Mouse (Mus musculus) liver, embryonic 15.5 days (tissue): Measurements from ENCODE around the gene C130060K24Rik. TPM values are rescaled to one million over a fixed set of nuclear protein-coding genes. Genes with fewer than 3 reads are reported as not detected.

ENCODE experiments used
- ATAC-seq: fragments of 200-750 bp; cut with Nextera tagmentation; 2 replicates; pipeline ENCODE4 v1.8.0; 2017; ENCODE audit warnings: moderate number of reproducible peaks, mild to moderate bottlenecking, moderate library complexity; ENCODE audit not compliant: insufficient read depth
- H3K27ac ChIP-seq: fragments of 300-500 bp; sonication (generic); replicated peaks from 2 replicates; pipeline ENCODE4 v1.5.1; 2015; ENCODE audit warnings: mild to moderate bottlenecking, inconsistent platforms
- H3K27me3 ChIP-seq: fragments of 300-500 bp; sonication (generic); 2 replicates; pipeline ENCODE4 v1.6.1; 2015; ENCODE audit warnings: mild to moderate bottlenecking, inconsistent platforms
- H3K36me3 ChIP-seq: fragments of 300-500 bp; sonication (generic); replicated peaks from 2 replicates; pipeline ENCODE4 v1.6.1; 2015; ENCODE audit warnings: moderate library complexity, mild to moderate bottlenecking, inconsistent platforms
- H3K4me1 ChIP-seq: fragments of 300-500 bp; sonication (generic); replicated peaks from 2 replicates; pipeline ENCODE4 v1.6.1; 2015; ENCODE audit warnings: inconsistent platforms
- H3K4me2 ChIP-seq: fragments of 300-500 bp; sonication (generic); 2 replicates; pipeline ENCODE4 v1.6.1; 2015; ENCODE audit warnings: moderate library complexity, mild to moderate bottlenecking, inconsistent platforms
- H3K4me3 ChIP-seq: fragments of 300-500 bp; sonication (generic); replicated peaks from 2 replicates; pipeline ENCODE4 v1.5.1; 2015; ENCODE audit warnings: mild to moderate bottlenecking, inconsistent platforms
- H3K9ac ChIP-seq: fragments of 300-500 bp; sonication (generic); 2 replicates; pipeline ENCODE4 v1.6.1; 2015; ENCODE audit warnings: moderate library complexity, mild to moderate bottlenecking, inconsistent platforms
- H3K9me3 ChIP-seq: fragments of 300-500 bp; sonication (generic); replicated peaks from 2 replicates; pipeline ENCODE4 v1.6.1; 2016; ENCODE audit warnings: inconsistent platforms
- WGBS: fragments of 180-500 bp; shearing (Covaris S2); methylation state at CpG from one replicate; pipeline ENCODE4 v1.1.7; 2015; ENCODE audit warnings: mixed read lengths; ENCODE audit not compliant: insufficient replicate concordance; 5-methylcytosine and 5-hydroxymethylcytosine counted together
- polyA plus RNA-seq: library from polyadenylated mRNA; unstranded; fragments of >200 nt; fragmentation: Nextera tagmentation; extraction: Ambion mirVana; gene quantifications from 2 replicates; pipeline ENCODE4 v1.2.1, GENCODE M21; 2015

The C130060K24Rik gene
- polyA plus RNA-seq, result not detected in 2 replicates

DNA sequence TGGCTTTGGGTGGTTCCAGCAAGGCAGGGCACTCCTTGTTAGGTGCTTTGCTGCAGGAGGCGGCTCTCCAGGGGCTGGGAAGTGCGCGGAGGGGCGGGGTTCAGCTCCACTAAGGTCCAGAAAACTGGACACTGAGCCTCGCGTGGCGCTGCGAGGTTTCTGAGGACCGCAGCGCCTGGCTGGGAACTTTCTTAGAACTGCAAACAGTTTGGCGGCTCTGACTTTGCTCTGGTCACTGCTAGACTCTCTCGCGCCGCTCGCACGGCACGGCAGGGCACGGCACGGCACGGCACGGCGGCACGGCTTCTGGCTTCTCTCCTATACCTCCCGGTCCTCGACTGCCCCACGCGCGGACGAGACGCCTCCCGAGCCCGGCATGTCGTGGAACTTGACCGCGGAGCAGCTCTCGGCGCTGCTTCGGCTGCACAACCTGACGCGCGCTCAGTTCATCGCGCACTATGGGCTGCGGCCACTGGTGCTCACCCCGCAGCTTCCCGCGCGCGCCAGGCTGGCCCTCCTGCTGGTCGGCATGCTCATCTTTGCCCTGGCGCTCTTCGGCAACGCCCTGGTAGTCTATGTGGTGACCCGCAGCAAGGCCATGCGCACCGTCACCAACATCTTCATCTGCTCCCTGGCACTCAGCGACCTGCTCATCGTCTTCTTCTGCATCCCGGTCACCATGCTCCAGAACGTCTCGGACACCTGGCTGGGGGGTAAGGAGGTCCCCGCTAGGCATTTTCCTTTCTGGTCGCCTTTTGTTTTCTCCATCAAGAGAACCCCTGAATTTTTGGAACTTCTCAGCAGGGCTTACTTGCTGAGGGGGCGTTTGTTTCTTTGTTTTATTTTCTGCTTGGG is at the start of gene C130060K24Rik:
C130060K24Rik (plus strand) TSS at position 188 of the 855 bp plus-strand sequence.
- Histone ChIP-seq H3K4me3 (peak within 1 kb of the TSS; percentile 18), H3K27me3 (peaks cover 20% of the 10 kb centered on the region), H3K4me2 (peak within 1 kb of the TSS; percentile 42), H3K9ac (no peak within 1 kb of the TSS), H3K36me3 (no peaks in the 10 kb centered on the region), H3K9me3 (no peaks in the 10 kb centered on the region), H3K27ac (no peak within 1 kb of the TSS), H3K4me1 (no peaks in the 10 kb centered on the region)
- WGBS, result 3% methylated on average over 64 of the region's 64 CpGs
- no peak for ATAC-seq

DNA sequence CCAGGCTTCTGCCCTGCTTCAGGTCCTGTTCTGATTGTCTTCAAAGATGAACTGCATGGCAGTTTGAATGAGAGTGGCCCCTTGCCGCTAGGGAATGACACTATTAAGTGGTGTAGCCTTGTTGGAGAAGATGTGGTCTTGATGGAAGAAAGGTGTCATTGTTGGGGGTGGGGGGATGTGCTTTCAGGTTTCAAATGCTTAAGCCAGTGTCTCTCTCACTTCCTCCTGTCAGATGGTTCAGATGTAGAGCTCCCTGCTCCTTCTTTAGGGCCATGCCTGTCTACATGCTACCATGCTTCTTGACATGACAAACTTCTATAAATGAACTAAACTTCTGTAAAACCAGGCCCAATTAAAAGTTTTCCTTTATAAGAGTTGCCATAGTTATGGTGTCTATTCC is 46.7 kb upstream of the C130060K24Rik start:
- H3K9ac ChIP-seq, result no peak overlapping the region
- ATAC-seq, result no peak
- H3K27ac ChIP-seq, result no peak overlapping the region
- H3K36me3 ChIP-seq, result no peaks in the 10 kb centered on the region
- H3K27me3 ChIP-seq, result no peaks in the 10 kb centered on the region
- no peaks in the 10 kb centered on the region for H3K9me3 ChIP-seq
- no peaks in the 10 kb centered on the region for H3K4me1 ChIP-seq
- WGBS, result 58% methylated on average over 1 of the region's 1 CpGs
- H3K4me3 ChIP-seq, result no peak overlapping the region
- H3K4me2 ChIP-seq, result no peak overlapping the region

DNA sequence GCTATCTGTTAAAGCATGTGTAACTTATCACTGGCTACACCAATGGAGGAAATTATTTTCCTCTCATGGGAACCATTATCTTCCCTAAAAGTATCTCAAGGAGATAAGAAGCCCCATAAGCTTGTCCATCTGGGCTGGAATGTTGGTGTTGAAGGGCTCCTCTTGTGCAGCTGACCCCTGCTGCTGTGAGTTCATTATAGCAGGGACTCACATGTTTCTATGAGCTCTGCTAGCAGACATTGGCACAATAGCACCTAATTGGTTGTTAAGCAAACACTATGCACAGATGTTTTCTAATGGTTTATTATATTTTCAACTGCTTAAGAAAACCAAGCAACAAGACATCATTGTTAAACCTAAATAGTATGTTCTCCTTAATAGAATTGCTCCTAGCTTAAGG is 41.5 kb upstream of the C130060K24Rik start:
- ATAC-seq, result no peak
- H3K27me3 ChIP-seq, result no peaks in the 10 kb centered on the region

DNA sequence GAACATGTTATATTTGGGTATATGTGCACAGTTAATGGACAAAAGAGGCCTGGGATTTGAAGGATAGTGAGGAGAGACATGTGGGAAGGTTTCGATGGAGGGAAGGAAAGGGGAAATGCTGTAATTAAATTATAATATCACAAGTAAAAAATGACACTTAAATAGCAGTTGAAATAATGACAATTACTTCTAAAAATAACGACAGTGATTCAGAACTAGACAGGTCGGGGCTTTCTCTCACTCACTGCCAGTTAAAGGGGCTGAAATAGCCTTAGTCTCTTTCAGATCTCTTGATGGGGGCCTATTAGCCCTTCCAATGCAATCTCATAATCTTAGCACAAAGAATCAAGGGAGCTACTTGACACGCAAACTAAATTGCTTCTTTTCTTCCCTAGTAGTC is 39.5 kb upstream of the C130060K24Rik start:
- H3K36me3 ChIP-seq, result no peaks in the 10 kb centered on the region
- H3K4me2 ChIP-seq, result no peak overlapping the region
- H3K27ac ChIP-seq, result no peak overlapping the region
- H3K9me3 ChIP-seq, result no peaks in the 10 kb centered on the region
- H3K4me1 ChIP-seq, result no peaks in the 10 kb centered on the region
- 54% methylated on average over 4 of the region's 4 CpGs for WGBS
- no peak overlapping the region for H3K9ac ChIP-seq
- no peaks in the 10 kb centered on the region for H3K27me3 ChIP-seq
- no peak for ATAC-seq
- H3K4me3 ChIP-seq, result no peak overlapping the region

More for the DNA sequence above, 41.5 kb upstream of the C130060K24Rik start:
- no peaks in the 10 kb centered on the region for H3K36me3 ChIP-seq
- no peak overlapping the region for H3K27ac ChIP-seq
- no peak overlapping the region for H3K4me2 ChIP-seq
- H3K4me3 ChIP-seq, result no peak overlapping the region
- no peak overlapping the region for H3K9ac ChIP-seq
- H3K9me3 ChIP-seq, result no peaks in the 10 kb centered on the region
- no peaks in the 10 kb centered on the region for H3K4me1 ChIP-seq

DNA sequence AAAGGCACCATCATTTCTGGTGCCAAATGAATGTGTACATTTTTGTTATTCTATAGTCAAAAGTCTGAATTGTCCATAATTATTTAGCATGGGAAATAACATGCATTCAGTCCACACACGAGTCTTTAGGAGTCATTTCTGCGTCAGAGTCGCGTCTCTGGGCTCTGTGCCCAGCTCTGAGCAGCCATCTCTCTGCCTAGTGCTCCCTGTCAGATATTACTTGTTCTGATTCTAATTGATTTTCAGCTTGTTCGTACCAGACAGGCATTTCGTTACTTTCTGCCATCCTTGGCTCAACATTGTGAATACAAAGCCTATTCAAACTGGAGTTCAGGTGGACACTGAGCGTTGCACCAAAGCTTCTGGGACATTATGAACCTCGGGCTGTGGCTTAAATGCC is 33.2 kb upstream of the C130060K24Rik start:
- 71% methylated on average over 8 of the region's 8 CpGs for WGBS
- Histone ChIP-seq H3K4me1 (no peaks in the 10 kb centered on the region), H3K9me3 (no peaks in the 10 kb centered on the region), H3K4me2 (no peak overlapping the region), H3K27me3 (no peaks in the 10 kb centered on the region), H3K4me3 (no peak overlapping the region), H3K9ac (no peak overlapping the region), H3K36me3 (no peaks in the 10 kb centered on the region), H3K27ac (no peak overlapping the region)
- ATAC-seq, result no peak

DNA sequence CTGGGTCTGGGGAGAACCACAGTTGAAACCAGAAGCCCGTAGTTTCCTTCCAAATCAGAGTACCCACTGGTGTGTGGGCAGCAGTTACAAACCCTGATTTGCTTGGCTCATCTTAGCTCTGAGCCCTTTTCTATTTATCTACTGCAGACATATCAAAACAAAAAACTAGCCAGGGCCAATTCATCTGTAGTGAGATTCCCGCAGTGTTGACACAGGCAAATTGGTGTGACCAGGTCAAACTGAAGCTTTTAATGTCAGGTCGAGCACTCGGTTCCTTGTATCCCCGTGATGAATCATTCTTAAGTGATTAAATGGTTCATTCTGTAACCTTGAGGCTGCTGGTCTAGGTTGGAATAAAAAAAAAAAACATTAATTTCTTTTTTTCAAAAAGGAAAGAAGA is 32.6 kb upstream of the C130060K24Rik start:
- Histone ChIP-seq H3K4me2 (no peak overlapping the region), H3K4me1 (no peaks in the 10 kb centered on the region), H3K27me3 (no peaks in the 10 kb centered on the region), H3K9ac (no peak overlapping the region), H3K36me3 (no peaks in the 10 kb centered on the region), H3K27ac (no peak overlapping the region), H3K4me3 (no peak overlapping the region), H3K9me3 (no peaks in the 10 kb centered on the region)
- WGBS, result 42% methylated on average over 5 of the region's 5 CpGs
- ATAC-seq, result no peak

DNA sequence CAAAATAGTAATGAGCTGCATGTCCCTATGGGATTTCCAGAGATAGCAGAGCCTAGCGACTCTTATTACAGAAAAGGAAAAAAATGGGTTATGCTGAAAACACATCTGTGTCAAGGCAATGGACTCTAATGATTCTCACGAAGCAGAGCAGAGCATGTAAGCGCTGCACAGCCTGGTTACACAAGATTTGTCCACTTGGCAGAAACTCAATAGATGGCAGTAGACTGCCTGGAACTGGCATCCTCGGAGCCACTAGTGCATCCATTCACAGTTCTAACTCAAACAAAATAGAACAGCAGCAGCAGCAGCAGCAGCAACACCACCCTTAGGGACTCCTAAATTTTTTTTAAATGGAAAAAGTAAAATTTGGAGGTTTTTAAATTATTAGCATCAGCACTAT is 29.3 kb upstream of the C130060K24Rik start:
- Histone ChIP-seq H3K27me3 (no peaks in the 10 kb centered on the region), H3K9ac (no peak overlapping the region), H3K4me2 (no peak overlapping the region), H3K4me3 (no peak overlapping the region), H3K9me3 (no peaks in the 10 kb centered on the region), H3K4me1 (no peaks in the 10 kb centered on the region), H3K36me3 (no peaks in the 10 kb centered on the region), H3K27ac (no peak overlapping the region)
- 64% methylated on average over 4 of the region's 4 CpGs for WGBS
- ATAC-seq, result no peak

DNA sequence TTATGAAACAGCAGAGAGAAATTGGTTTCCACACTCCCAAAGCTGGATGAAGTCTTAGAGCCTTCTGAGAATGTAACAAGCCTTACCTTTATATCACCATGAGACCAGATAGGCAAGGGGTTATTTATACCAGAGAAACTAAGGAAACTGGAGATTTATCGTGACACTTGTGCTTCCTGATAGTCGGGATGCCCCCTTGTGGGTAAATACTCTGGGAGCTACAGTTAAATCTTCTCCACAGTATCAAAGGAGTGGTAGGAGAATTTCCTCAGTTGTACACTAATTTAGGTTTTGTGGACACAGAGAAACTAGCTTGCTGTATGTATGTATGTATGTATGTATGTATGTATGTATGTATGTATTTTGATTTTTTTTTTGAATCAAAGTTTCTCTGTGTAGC is 5.0 kb upstream of the C130060K24Rik start:
- no peaks in the 10 kb centered on the region for H3K4me1 ChIP-seq
- H3K9ac ChIP-seq, result no peak overlapping the region
- ATAC-seq, result no peak
- H3K27me3 ChIP-seq, result peaks cover 7% of the 10 kb centered on the region
- WGBS, result 24% methylated on average over 2 of the region's 2 CpGs
- no peak overlapping the region for H3K27ac ChIP-seq
- H3K9me3 ChIP-seq, result no peaks in the 10 kb centered on the region
- H3K36me3 ChIP-seq, result no peaks in the 10 kb centered on the region
- H3K4me3 ChIP-seq, result no peak overlapping the region
- no peak overlapping the region for H3K4me2 ChIP-seq

DNA sequence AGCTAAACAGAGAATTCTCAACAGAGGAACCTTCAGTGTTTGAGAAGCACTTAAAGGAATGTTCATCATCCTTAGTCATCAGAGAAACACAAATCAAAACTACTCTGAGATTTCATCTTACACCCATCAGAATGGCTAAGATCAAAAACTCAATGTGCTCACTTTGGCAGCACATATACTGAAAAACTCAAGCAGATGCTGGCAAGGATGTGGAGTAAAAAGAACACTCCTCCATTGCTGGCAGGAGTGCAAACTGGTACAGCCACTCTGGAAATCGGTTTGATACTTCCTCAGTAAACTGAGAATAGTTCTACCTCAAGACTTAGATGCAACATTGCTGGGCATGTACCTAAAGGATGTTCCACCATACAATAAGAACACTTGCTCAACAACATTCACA is 41.0 kb downstream of the C130060K24Rik start:
- Histone ChIP-seq H3K27me3 (no peaks in the 10 kb centered on the region), H3K9ac (no peak overlapping the region), H3K4me3 (no peak overlapping the region), H3K36me3 (no peaks in the 10 kb centered on the region), H3K4me2 (no peak overlapping the region), H3K4me1 (no peaks in the 10 kb centered on the region), H3K27ac (no peak overlapping the region), H3K9me3 (no peaks in the 10 kb centered on the region)
- WGBS, result 51% methylated on average over 1 of the region's 1 CpGs
- no peak for ATAC-seq

DNA sequence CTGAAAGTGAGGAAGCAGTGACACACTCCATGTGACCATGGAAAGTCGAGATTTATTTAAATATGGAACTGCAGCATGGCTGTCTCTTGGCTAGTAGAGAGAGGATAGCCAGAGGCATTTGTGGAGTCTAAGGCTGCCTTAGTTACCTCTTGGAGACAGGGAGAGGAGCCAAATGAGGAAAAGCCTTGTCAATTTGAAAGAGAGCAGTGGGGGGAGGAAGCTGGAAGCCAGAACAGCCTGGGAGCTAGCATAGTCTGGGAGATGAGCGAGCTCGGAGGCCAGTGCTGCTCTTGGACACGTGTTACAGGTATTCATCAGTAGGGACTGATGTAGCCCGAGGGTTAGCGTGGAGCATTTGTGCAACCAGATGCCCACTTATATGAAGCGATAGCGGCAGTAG is 46.2 kb downstream of the C130060K24Rik start:
- Histone ChIP-seq H3K4me1 (no peaks in the 10 kb centered on the region), H3K36me3 (no peaks in the 10 kb centered on the region), H3K4me3 (no peak overlapping the region), H3K27ac (no peak overlapping the region), H3K9me3 (no peaks in the 10 kb centered on the region), H3K4me2 (no peak overlapping the region), H3K27me3 (no peaks in the 10 kb centered on the region), H3K9ac (no peak overlapping the region)
- WGBS, result 67% methylated on average over 8 of the region's 8 CpGs
- no peak for ATAC-seq

DNA sequence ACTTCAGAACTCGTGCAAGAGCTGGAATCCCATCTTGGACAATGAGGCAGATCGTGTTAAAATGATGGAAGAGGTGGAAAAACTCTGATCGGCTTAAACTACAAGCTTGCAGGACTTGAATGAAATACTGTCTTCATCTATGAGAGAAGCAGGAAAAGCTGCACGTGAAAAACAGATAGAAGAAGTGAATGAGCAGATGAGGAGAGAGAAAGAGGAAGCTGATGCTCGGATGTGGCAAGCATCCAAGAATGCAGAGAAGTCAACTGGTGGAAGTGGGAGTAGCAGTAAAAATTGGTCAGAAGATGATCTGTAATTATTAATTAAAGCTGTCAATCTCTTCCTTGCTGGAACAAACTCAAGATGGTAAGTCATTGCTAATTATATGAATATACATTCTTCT is 52.3 kb downstream of the C130060K24Rik start:
- Histone ChIP-seq H3K36me3 (no peaks in the 10 kb centered on the region), H3K27me3 (no peaks in the 10 kb centered on the region), H3K4me3 (no peak overlapping the region), H3K27ac (no peak overlapping the region), H3K4me1 (no peaks in the 10 kb centered on the region), H3K9ac (no peak overlapping the region), H3K9me3 (no peaks in the 10 kb centered on the region), H3K4me2 (no peak overlapping the region)
- 51% methylated on average over 5 of the region's 5 CpGs for WGBS
- ATAC-seq, result no peak

DNA sequence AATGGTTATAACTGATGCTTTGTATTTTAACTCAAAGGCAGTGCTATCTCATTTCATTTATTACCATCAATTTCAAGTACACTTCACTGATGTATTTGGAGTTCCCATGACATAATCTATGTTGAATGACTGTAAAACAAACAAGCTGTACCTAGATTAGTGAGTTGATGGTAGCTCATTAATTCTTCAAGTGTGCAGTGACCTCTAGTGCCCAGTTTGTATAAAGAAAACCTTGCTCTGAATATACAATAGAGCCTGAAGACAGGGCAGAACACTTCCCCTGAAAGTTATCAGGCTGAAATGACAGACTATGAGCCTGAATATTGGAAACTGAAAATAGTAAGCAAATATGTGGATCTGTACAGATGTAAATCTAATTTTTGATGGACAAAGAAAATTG is 72.6 kb downstream of the C130060K24Rik start:
- H3K27ac ChIP-seq, result no peak overlapping the region
- no peaks in the 10 kb centered on the region for H3K9me3 ChIP-seq
- no peak overlapping the region for H3K9ac ChIP-seq
- H3K4me2 ChIP-seq, result no peak overlapping the region
- H3K36me3 ChIP-seq, result no peaks in the 10 kb centered on the region
- no peaks in the 10 kb centered on the region for H3K27me3 ChIP-seq
- ATAC-seq, result no peak
- no peaks in the 10 kb centered on the region for H3K4me1 ChIP-seq
- H3K4me3 ChIP-seq, result no peak overlapping the region
